Mouse (Mus musculus) bone marrow macrophage, adult 2 months (primary cell): ENCODE measurements around the gene Sema3a. TPM values are rescaled to one million over a fixed set of nuclear protein-coding genes. Genes with fewer than 3 reads are reported as not detected.

Experiments used
- H3K27ac ChIP-seq: 2 replicates; pipeline ENCODE4 v1.5.1; 2012; ENCODE audit warnings: low read depth, low read length; ENCODE audit not compliant: insufficient read depth
- H3K4me1 ChIP-seq: 2 replicates; pipeline ENCODE4 v1.6.1; 2012; ENCODE audit warnings: low read length; ENCODE audit not compliant: control insufficient read depth, insufficient read depth
- H3K4me3 ChIP-seq: 2 replicates; pipeline ENCODE4 v1.5.1; 2012; ENCODE audit warnings: mild to moderate bottlenecking, low read length, moderate library complexity; ENCODE audit not compliant: insufficient read depth
- CTCF ChIP-seq: IDR thresholded peaks from 2 replicates; pipeline ENCODE4 v1.5.1; 2012; ENCODE audit warnings: low read depth, mild to moderate bottlenecking, low read length, moderate library complexity
- POLR2A ChIP-seq: IDR thresholded peaks from 2 replicates; pipeline ENCODE4 v1.6.1; 2012; ENCODE audit warnings: mild to moderate bottlenecking, low read depth, low read length, borderline replicate concordance
- polyA plus RNA-seq: library from polyadenylated mRNA; stranded (reverse); fragments of >200 nt; gene quantifications from 2 replicates; pipeline ENCODE4 v1.2.4, GENCODE M21; 2012; ENCODE audit not compliant: missing spikeins, insufficient read depth, insufficient read length

The Sema3a gene
- polyA plus RNA-seq, 1 experiment: not detected

DNA sequence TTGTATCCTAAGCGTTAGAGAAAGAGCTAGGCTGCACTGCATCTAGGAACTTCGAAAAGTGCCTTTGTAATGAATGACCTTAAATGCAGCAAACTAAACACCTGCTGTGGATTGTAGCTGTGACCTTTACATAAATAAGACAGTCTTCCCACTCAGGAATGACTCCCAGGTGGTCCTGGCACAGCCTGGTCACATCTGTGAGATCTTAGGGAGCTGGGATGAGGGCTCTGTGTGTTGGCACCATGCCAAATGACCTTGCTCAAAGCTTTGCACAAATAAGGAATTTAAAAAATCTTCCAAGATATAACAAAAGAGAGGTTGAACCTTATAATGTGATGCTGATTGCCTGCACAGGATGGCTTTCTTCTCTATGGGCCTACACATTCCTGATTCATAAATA, 25.8 kb downstream of the Sema3a start:
- no peaks in the 10 kb centered on the region for H3K4me1 ChIP-seq
- TF ChIP-seq CTCF (no peak), POLR2A (no peak)

DNA sequence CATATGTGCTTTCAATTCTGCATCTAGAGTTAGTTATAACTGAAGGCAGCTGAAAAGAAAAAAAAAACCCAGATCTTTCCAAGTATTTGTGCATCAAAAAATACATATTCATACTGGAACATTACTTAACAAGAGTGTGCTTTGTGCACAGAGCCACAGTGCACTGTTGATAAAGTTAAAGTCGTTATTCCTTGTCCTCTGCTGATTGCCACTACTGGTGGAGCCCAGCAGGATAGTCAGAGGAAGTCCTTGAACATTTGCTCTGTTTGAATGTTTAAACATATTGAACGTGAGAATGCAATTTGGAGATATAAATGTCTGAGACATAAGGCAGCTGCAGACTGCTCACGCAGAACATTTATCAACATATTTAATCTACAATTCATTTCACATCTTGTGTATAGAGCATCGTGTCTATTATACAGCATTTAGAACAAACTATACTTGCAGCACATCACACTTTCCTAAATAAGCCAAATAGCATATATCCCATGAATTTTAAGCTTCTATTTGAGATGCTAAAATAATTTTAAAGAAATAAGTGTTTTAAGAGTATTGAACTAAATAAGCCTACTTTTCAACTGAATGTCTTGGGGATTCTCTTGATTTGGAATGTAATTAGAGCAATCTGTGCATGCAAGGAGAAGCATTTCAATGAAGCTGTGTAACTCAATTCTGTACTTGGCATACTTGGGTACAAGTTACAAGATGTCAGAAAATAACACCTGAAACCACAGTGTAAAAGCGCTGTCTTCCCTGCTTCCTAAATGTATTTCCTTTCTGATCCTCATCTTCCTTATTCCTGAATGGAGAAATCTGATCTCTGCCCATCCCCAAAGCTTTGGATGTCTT, 32.8 kb downstream of the Sema3a start:
- H3K4me3 ChIP-seq: no peak overlapping the region
- TF ChIP-seq CTCF (no peak), POLR2A (no peak)
- H3K27ac ChIP-seq: no peak overlapping the region
- H3K4me1 ChIP-seq: no peaks in the 10 kb centered on the region

More for the DNA sequence above, 25.8 kb downstream of the Sema3a start:
- Histone ChIP-seq H3K4me3 (no peak overlapping the region), H3K27ac (no peak overlapping the region)

DNA sequence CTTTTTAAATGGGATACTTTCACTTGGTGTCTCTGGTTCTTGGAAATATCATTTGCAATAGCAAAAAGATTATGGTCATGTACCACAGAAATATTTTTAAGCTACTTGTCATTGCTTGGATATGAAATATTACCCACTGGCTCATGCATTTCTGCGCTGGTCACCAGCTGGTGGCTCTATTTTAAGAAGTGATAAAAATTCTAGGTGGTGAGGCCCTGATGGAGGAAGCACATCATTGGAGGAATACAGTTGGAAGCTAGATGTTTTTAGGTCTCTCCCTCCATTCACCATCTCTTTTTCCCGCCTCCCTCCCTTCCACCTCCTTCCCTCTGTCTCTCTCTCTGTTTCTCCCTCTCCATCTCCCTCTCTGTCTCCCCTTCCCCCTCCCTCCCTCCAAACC, 57.0 kb downstream of the Sema3a start:
- Histone ChIP-seq H3K4me1 (no peaks in the 10 kb centered on the region), H3K4me3 (no peak overlapping the region), H3K27ac (no peak overlapping the region)
- TF ChIP-seq POLR2A (no peak), CTCF (no peak)

GRCm38 (mm10) chr5:13197886-13198285, 72.7 kb downstream of the Sema3a start:
- TF ChIP-seq CTCF (no peak), POLR2A (no peak)
- Histone ChIP-seq H3K4me3 (no peak overlapping the region), H3K27ac (no peak overlapping the region), H3K4me1 (no peaks in the 10 kb centered on the region)

GRCm38 (mm10) chr5:13199709-13200108, 74.5 kb downstream of the Sema3a start:
- Histone ChIP-seq H3K27ac (no peak overlapping the region), H3K4me3 (no peak overlapping the region), H3K4me1 (no peaks in the 10 kb centered on the region)
- TF ChIP-seq POLR2A (no peak), CTCF (no peak)

DNA sequence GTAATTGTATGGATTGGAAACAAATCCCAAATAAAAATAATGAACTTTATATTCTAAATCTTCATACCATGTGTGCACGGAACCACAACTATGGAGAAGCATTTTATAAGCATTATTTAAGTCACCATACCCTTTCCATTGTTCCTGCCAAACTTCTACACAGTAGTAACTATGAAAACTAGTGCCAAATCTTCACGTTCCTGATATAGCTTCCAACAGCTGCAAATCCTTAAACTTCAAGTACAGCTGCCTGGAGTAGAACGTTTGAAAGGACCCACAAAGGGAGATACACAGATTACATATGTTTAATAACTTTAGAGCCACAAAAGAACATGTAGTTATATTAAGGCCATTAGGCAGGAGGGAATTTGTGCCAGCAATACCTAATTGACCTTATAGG, 130.1 kb downstream of the Sema3a start:
- TF ChIP-seq POLR2A (no peak), CTCF (no peak)
- H3K4me1 ChIP-seq: no peaks in the 10 kb centered on the region
- H3K4me3 ChIP-seq: no peak overlapping the region
- no peak overlapping the region for H3K27ac ChIP-seq

DNA sequence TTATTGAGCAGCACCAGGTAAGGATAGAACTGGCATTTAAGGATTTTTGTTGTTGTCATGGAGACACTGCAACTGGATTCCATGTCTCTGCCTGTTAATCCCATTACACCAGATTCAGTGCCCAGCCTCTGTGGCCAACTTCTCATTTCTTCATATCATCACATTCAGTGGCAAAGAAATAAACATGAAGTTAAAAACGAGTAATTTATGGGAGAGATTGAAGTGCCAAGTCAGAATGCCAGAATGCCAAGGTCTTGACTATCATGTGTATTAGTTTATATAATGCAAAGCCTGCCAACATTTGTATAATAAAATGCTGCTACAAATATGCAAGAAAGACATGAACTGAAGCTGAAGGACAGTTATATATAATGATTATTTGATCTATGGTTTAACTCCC, 131.1 kb downstream of the Sema3a start:
- no peak overlapping the region for H3K27ac ChIP-seq
- H3K4me1 ChIP-seq: no peaks in the 10 kb centered on the region
- no peak overlapping the region for H3K4me3 ChIP-seq
- TF ChIP-seq CTCF: no peak
- TF ChIP-seq POLR2A: no peak

DNA sequence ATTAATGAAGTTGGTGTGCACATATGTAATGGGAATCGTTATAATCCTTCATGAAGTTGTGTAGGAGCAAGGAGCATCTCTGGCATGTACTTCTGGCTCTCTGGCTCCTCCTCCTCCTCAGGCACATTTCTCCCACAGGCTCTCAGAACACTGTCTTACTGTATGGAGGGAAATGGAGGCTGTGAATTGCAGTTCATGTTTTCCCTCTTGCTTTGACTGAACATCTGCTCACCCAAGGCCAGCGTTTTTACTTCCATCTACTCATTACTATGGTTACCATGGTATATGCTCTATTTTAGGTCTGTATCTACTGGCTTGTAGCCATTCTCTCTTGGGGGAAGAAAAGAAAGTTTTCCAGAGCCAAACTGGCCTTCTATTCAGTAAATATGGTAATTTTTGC, 137.9 kb downstream of the Sema3a start:
- no peak overlapping the region for H3K4me3 ChIP-seq
- no peak for TF ChIP-seq CTCF
- TF ChIP-seq POLR2A: no peak
- H3K27ac ChIP-seq: no peak overlapping the region
- no peaks in the 10 kb centered on the region for H3K4me1 ChIP-seq

- Histone ChIP-seq H3K4me3 (no peak overlapping the region), H3K27ac (no peak overlapping the region)
- TF ChIP-seq CTCF (no peak), POLR2A (no peak)
These were observed 138.3 kb downstream of the Sema3a start for GRCm38 (mm10) chr5:13263539-13263938.

DNA sequence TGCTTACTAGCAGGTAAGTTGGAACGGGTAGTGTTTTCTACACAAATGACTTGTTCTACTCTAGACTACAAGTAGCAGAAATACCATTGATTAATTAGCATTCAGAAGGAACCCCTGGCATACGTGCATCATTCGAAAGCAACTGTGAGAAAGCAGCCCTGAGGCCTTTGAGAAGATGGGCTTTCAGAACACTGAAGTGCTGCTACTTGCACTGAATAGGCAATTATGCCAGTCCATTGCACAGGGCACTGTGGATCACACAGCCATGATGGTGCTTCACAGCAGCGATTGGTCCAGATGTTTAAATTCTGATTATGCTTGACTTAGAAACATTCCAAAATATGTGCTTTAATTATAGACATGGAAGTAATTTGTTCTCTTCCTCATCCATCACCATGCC, 187.5 kb downstream of the Sema3a start:
- no peaks in the 10 kb centered on the region for H3K4me1 ChIP-seq
- no peak for TF ChIP-seq POLR2A
- no peak for TF ChIP-seq CTCF
- H3K4me3 ChIP-seq: no peak overlapping the region
- no peak overlapping the region for H3K27ac ChIP-seq

More at GRCm38 (mm10) chr5:13263539-13263938, 138.3 kb downstream of the Sema3a start:
- no peaks in the 10 kb centered on the region for H3K4me1 ChIP-seq
